Mouse (Mus musculus): ENCODE data around the gene Cbfa2t2. TPM values are rescaled to one million over a fixed set of nuclear protein-coding genes. Genes with fewer than 3 reads are reported as not detected.

The Cbfa2t2 gene
- polyA plus RNA-seq, 1 experiment from 2014 or later: 37.6 TPM

DNA sequence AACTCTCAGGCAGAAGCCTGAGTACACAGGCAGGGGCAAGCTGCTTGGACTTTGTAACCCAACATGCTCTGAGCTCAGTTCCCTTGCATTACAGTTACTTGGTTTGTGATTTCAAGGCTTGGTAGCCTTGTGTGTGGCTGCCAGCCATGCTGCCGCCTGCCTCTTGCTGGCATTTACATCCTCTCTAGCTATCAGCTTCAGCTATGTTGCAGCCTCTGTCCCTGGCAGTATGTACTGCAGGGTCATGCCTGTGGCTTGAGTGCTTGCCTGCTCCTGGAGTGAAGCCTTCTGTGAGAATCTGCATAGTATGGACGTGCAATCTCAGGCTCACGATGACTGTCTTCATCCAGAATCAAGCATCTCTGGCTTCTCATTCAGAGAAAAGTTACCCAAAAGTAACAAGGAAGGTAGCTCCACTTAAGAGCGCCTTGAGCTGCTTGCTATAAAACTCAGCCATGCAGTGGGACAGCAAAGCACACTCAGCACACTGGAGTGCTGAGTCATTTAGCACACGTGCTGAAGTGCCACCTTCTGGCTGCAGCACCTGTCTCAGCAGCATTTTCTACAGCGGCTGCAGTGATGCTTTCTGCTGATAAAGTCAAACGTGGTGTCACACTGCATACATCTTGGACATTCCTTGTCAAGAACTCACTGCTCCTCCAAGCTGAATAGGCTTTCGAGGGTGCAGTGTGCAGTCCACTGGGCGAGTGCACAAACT is 71.4 kb downstream of the Cbfa2t2 start:
- Histone ChIP-seq H3K9me3 (replicated peaks) (no peaks in the 10 kb centered on the region), H3K27me3 (replicated peaks) (no peaks in the 10 kb centered on the region), H3K4me2 (no peak overlapping the region), H3K4me3 (no peak overlapping the region), H3K36me3 (peaks cover 71% of the 10 kb centered on the region), H3K9ac (no peak overlapping the region; the same call in 1 of the 2 replicates), H3K27ac (ENCODE audit: poor library complexity, severe bottlenecking) (no peak overlapping the region; the same call in 1 of the 2 replicates), H3K4me1 (replicated peaks) (peaks cover 7% of the 10 kb centered on the region)
- ATAC-seq (ENCODE audit: insufficient number of reproducible peaks, low FRiP score): peak; percentile 53; the same call in 1 of the 2 replicates
- WGBS: 59% methylated on average over 9 of the region's 9 CpGs

DNA sequence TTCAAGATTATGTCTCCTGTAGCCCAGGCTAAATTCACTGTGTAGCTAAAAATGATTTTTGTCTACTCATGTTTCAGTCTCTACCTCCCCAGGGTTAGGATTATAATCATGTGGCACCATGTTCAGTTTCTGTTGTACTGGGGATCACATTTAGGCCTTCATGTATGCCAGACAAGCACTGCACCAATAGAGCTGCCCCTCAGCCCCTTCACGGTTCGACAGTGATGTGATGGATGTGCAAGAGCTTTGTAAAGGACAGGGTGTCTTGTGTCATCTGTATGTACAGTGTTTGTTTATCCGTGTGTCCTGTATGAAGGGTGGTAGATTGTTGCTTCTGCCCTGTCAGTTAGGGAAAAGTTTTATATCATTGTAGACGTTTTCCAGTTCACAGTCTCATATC is 72.2 kb downstream of the Cbfa2t2 start:
- no peaks in the 10 kb centered on the region for H3K27me3 ChIP-seq (replicated peaks)
- H3K9me3 ChIP-seq (replicated peaks): no peaks in the 10 kb centered on the region
- no peak for ATAC-seq (ENCODE audit: insufficient number of reproducible peaks, low FRiP score)
- WGBS: 86% methylated on average over 4 of the region's 4 CpGs
- no peak overlapping the region for H3K4me2 ChIP-seq
- H3K4me1 ChIP-seq (replicated peaks): peaks cover 7% of the 10 kb centered on the region
- H3K36me3 ChIP-seq: peaks cover 67% of the 10 kb centered on the region
- no peak overlapping the region for H3K27ac ChIP-seq (ENCODE audit: poor library complexity, severe bottlenecking)
- H3K4me3 ChIP-seq: no peak overlapping the region
- no peak overlapping the region for H3K9ac ChIP-seq

DNA sequence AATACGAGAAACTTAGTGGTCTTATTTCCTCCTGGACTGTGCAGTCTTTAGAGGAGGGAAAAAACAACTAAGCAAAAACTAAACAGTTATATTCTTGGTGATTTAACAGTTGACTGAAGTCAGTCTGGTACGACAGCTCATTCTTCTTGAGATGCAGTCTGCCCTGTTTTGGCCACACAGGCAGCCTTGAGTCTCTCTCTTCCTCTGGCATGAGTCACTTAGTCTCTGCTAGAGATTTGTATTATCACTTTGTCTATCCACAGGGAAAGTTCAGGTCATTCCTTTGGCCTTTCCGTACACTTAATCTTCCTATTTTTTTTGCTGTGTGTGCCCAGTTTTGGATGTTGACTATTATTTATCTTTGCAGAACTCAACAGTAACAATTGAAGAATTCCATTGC is 73.9 kb downstream of the Cbfa2t2 start:
- no peak for ATAC-seq (ENCODE audit: insufficient number of reproducible peaks, low FRiP score)
- no peaks in the 10 kb centered on the region for H3K9me3 ChIP-seq (replicated peaks)
- no peak overlapping the region for H3K4me2 ChIP-seq
- peaks cover 57% of the 10 kb centered on the region for H3K36me3 ChIP-seq
- WGBS: 80% methylated on average over 3 of the region's 3 CpGs
- H3K4me3 ChIP-seq: no peak overlapping the region
- peaks cover 7% of the 10 kb centered on the region for H3K4me1 ChIP-seq (replicated peaks)
- no peaks in the 10 kb centered on the region for H3K27me3 ChIP-seq (replicated peaks)
- no peak overlapping the region for H3K27ac ChIP-seq (ENCODE audit: poor library complexity, severe bottlenecking)
- no peak overlapping the region for H3K9ac ChIP-seq

DNA sequence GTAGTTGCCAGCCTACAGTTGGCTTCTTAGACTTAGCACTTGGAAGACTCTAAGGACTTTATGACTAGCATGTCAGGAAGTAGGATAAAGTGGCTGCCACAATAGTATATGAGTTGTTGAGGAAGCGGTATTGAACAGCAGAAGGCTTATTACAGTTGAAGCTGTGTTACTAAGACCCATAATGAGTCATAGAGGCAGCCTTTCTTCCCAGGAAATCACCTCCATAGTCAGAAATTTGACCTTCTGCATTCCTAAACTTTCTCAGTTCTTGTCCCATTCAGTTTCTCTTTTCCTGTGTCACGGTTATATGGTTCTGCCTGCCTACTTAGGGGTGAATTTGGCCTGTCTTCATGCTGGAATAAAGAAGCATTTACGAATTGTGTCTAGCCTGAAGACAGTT is 80.7 kb downstream of the Cbfa2t2 start:
- H3K27ac ChIP-seq (ENCODE audit: poor library complexity, severe bottlenecking): no peak overlapping the region
- WGBS: 76% methylated on average over 3 of the region's 3 CpGs

DNA sequence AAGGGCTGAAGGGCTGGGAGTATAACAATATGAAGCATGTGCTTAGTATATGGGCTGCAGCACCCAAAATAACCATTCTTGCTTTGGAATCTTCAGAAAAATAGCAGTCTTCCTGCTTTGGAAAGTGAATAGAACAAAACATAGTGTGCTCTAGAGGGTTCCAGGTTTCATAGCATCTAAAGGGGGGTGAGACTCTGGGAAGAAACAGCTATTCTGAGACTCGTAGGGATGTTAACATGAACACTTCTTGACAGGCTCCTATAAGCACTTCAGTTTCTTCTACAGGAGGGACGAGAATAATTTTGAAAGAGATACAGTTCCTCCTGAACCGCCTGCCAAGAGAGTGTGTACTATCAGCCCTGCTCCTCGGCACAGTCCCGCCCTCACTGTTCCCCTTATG is 81.1 kb downstream of the Cbfa2t2 start:
- 80% methylated on average over 5 of the region's 5 CpGs for WGBS
- H3K27me3 ChIP-seq (replicated peaks): no peaks in the 10 kb centered on the region
- no peak for ATAC-seq (ENCODE audit: insufficient number of reproducible peaks, low FRiP score)
- H3K9me3 ChIP-seq (replicated peaks): no peaks in the 10 kb centered on the region
- no peak overlapping the region for H3K9ac ChIP-seq
- no peaks in the 10 kb centered on the region; the same call in 1 of the 2 replicates for H3K4me1 ChIP-seq (replicated peaks)
- no peak overlapping the region for H3K27ac ChIP-seq (ENCODE audit: poor library complexity, severe bottlenecking)
- no peak overlapping the region for H3K4me3 ChIP-seq
- peaks cover 47% of the 10 kb centered on the region for H3K36me3 ChIP-seq
- H3K4me2 ChIP-seq: no peak overlapping the region

More for the DNA sequence above, 80.7 kb downstream of the Cbfa2t2 start:
- ATAC-seq (ENCODE audit: insufficient number of reproducible peaks, low FRiP score): no peak
- Histone ChIP-seq H3K36me3 (peaks cover 48% of the 10 kb centered on the region), H3K9me3 (replicated peaks) (no peaks in the 10 kb centered on the region), H3K4me2 (no peak overlapping the region), H3K4me3 (no peak overlapping the region), H3K4me1 (replicated peaks) (no peaks in the 10 kb centered on the region; the same call in 1 of the 2 replicates), H3K27me3 (replicated peaks) (no peaks in the 10 kb centered on the region), H3K9ac (no peak overlapping the region)

DNA sequence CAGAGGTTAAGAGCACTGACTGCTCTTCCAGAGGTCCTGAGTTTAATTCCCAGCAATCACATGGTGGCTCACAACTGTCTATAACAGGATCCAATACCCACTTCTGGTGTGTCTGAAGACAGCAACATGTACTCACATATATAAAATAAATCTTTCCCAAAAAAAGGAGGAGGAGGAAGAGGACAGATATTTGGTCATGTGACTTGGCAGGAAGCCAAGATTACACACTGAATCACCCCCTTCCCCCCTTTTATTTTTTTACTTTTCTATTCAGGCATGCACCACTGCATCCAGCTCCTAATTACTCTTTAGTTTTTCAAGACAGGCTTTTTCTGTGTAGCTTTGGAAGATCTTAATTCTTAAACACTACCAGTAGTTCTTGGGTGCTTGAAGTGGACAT is 85.2 kb downstream of the Cbfa2t2 start:
- H3K9me3 ChIP-seq (replicated peaks): no peaks in the 10 kb centered on the region
- no peaks in the 10 kb centered on the region for H3K27me3 ChIP-seq (replicated peaks)
- H3K9ac ChIP-seq: no peak overlapping the region
- H3K4me3 ChIP-seq: no peak overlapping the region
- H3K36me3 ChIP-seq: peaks cover 65% of the 10 kb centered on the region
- H3K4me2 ChIP-seq: no peak overlapping the region
- no peak overlapping the region for H3K27ac ChIP-seq (ENCODE audit: poor library complexity, severe bottlenecking)
- ATAC-seq (ENCODE audit: insufficient number of reproducible peaks, low FRiP score): no peak
- peaks cover 2% of the 10 kb centered on the region; the same call in 1 of the 2 replicates for H3K4me1 ChIP-seq (replicated peaks)

DNA sequence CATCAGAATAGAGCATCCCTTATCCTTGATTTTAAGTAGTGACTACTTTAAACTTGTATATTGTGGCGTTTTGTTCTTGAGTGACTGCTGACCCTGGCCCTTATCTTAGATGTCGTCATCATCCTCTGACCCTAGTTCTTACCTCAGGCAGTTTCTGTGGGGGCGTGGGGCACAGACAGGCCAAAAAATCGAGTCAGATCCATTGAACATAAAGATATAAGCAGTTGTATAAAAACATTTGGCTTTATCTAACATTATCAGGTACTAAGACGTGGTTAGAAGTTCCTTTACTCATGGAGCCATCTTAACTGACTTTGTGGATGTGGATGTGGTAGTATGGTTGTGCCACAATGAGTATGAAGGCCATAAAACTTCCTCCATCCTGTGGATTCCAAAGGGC is 86.1 kb downstream of the Cbfa2t2 start:
- 74% methylated on average over 5 of the region's 5 CpGs for whole genome bisulfite sequencing
- no peak for ATAC-seq (ENCODE audit: insufficient number of reproducible peaks, low FRiP score)
- Histone ChIP-seq H3K4me1 (replicated peaks) (peaks cover 5% of the 10 kb centered on the region; the same call in 1 of the 2 replicates), H3K27me3 (replicated peaks) (no peaks in the 10 kb centered on the region), H3K9ac (no peak overlapping the region), H3K4me2 (no peak overlapping the region), H3K9me3 (replicated peaks) (no peaks in the 10 kb centered on the region), H3K27ac (ENCODE audit: poor library complexity, severe bottlenecking) (no peak overlapping the region), H3K36me3 (peaks cover 68% of the 10 kb centered on the region), H3K4me3 (no peak overlapping the region)

DNA sequence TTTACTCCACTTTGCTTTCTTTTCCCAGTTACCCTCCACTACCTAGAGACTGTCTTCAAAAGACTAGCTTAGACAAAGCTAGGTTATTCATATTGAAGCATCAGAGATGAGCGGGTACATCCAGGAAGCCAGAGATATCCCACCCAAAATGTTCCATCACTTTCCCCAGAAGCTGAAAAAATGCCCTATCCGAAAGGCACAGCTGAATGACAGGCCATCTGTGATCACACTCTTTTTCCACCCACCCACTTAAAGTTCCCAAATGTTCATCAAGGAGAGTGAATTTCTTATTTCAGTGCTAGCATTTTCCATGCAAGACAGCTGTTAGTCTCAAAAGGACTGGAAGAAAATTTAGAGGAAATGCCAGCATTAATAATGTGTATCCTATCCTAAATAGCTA is 89.0 kb downstream of the Cbfa2t2 start:
- WGBS: 96% methylated on average over 2 of the region's 2 CpGs
- Histone ChIP-seq H3K4me1 (replicated peaks) (peaks cover 5% of the 10 kb centered on the region; the same call in 1 of the 2 replicates), H3K27ac (ENCODE audit: poor library complexity, severe bottlenecking) (no peak overlapping the region), H3K27me3 (replicated peaks) (no peaks in the 10 kb centered on the region), H3K4me3 (no peak overlapping the region), H3K4me2 (no peak overlapping the region), H3K9ac (no peak overlapping the region), H3K9me3 (replicated peaks) (no peaks in the 10 kb centered on the region), H3K36me3 (peaks cover 71% of the 10 kb centered on the region)
- ATAC-seq (ENCODE audit: insufficient number of reproducible peaks, low FRiP score): no peak

DNA sequence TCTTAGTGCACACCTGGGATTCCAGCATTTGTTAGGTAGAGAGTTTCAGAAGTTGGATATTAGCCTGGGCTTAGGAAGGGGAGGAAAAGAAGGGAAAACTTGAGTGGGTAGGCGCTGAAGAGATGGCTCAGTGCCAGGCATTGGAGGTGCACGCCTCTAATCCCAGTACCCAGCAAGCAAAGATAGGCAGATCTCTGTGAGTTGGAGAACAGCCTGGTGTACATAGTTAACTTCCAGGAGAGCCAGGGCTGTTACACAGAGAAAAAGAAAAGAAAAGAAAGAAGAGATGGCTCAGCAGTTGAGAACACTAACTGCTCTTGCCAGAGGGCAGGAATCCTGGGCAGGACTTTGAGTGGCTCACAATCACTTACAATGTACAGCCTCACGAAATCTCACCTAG is 90.2 kb downstream of the Cbfa2t2 start:
- H3K36me3 ChIP-seq: peaks cover 82% of the 10 kb centered on the region
- WGBS: 70% methylated on average over 3 of the region's 3 CpGs

DNA sequence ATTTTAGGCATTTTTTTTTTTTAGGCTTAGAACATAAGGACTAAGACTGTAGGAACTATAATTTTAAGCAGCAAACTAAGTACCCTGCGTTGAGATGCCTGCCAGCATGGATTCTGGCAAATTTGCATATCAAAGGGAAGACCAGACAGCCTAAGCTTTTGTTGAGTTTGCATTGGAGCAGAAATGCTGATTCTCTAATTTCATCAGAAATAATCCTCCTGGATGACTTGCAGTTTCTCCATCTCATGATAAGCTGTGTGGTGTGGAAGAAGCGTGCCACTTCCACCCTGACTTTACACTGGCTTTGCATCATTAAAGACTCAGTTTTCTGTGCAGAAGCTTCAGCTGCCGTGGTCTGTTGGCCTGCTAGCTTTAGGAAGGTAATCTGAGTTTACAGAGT is 96.6 kb downstream of the Cbfa2t2 start:
- H3K4me1 ChIP-seq (replicated peaks): peaks cover 10% of the 10 kb centered on the region
- no peak overlapping the region for H3K4me3 ChIP-seq
- H3K27me3 ChIP-seq (replicated peaks): no peaks in the 10 kb centered on the region
- no peak for ATAC-seq (ENCODE audit: insufficient number of reproducible peaks, low FRiP score)
- no peak overlapping the region for H3K4me2 ChIP-seq
- WGBS: 64% methylated on average over 3 of the region's 3 CpGs
- peaks cover 78% of the 10 kb centered on the region for H3K36me3 ChIP-seq
- H3K9ac ChIP-seq: no peak overlapping the region
- H3K27ac ChIP-seq (ENCODE audit: poor library complexity, severe bottlenecking): no peak overlapping the region
- no peaks in the 10 kb centered on the region for H3K9me3 ChIP-seq (replicated peaks)

More for the DNA sequence above, 90.2 kb downstream of the Cbfa2t2 start:
- Histone ChIP-seq H3K4me1 (replicated peaks) (peaks cover 5% of the 10 kb centered on the region; the same call in 1 of the 2 replicates), H3K4me3 (no peak overlapping the region), H3K9ac (no peak overlapping the region), H3K27me3 (replicated peaks) (no peaks in the 10 kb centered on the region), H3K27ac (ENCODE audit: poor library complexity, severe bottlenecking) (no peak overlapping the region), H3K9me3 (replicated peaks) (no peaks in the 10 kb centered on the region), H3K4me2 (no peak overlapping the region)
- no peak for ATAC-seq (ENCODE audit: insufficient number of reproducible peaks, low FRiP score)

DNA sequence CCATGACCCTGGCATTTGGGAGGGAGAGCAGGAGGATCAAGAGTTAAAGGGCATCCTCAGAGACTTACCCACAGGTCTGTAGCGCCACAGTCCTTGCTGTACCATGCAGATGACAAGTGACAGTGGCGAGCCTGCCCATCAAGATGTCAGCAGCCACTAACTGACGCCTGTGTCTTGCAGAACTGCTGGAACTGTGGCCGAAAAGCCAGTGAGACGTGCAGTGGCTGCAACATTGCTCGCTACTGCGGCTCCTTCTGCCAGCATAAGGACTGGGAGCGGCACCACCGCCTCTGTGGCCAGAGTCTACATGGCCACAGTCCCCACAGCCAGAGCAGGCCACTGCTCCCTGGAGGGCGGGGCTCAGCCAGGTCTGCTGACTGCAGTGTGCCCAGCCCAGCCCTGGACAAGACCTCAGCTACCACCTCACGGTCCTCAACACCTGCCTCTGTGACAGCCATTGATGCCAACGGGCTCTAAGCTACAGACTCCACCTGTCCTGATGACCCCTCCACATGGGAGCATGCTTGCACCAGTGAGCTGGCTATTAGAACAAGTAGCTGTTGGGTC is 98.5 kb downstream of the Cbfa2t2 start:
- WGBS: 62% methylated on average over 12 of the region's 12 CpGs
- Histone ChIP-seq H3K27me3 (replicated peaks) (no peaks in the 10 kb centered on the region), H3K9me3 (replicated peaks) (no peaks in the 10 kb centered on the region), H3K9ac (no peak overlapping the region), H3K4me2 (no peak overlapping the region), H3K4me3 (no peak overlapping the region), H3K36me3 (peaks cover 68% of the 10 kb centered on the region), H3K27ac (ENCODE audit: poor library complexity, severe bottlenecking) (no peak overlapping the region), H3K4me1 (replicated peaks) (peaks cover 17% of the 10 kb centered on the region)
- peak; percentile 9; the same call in 1 of the 2 replicates for ATAC-seq (ENCODE audit: insufficient number of reproducible peaks, low FRiP score)
